Mouse (Mus musculus): Measurements from ENCODE around the gene Ccr1l1.

- TF ChIP-seq CTCF (IDR thresholded peaks at IDR 0.05; ENCODE audit: low read depth, low read length) (no peak), POLR2A (IDR thresholded peaks at IDR 0.05; ENCODE audit: borderline replicate concordance, low read depth, low read length) (no peak)
Observed at GRCm38 (mm10) chr9:123986217-123986616, 8.0 kb upstream of the Ccr1l1 start.

All from bone marrow macrophage, adult 2 months (primary cell).